Mouse (Mus musculus) E14TG2a.4 (cell line): ENCODE data around the gene Svs3a.
"Not testable (repeated sequence)": the region's sequence is repeated elsewhere in the genome, so short reads cannot be mapped to it uniquely, and the experiment has no call there.

Experiments
- H3K27me3 ChIP-seq: 2 replicates; pipeline ENCODE4 v1.6.1; 2014; ENCODE audit warnings: low read length, control low read depth; ENCODE audit not compliant: insufficient read depth
- H3K36me3 ChIP-seq: 2 replicates; pipeline ENCODE4 v1.6.1; 2014; ENCODE audit warnings: low read length, control low read depth; ENCODE audit not compliant: insufficient read depth
- H3K4me1 ChIP-seq: replicated peaks from 2 replicates; pipeline ENCODE4 v1.6.1; 2014; ENCODE audit warnings: low read depth, low read length, control low read depth
- H3K4me3 ChIP-seq: replicated peaks from 2 replicates; pipeline ENCODE4 v1.5.1; 2014; ENCODE audit warnings: mild to moderate bottlenecking, low read length
- H3K9me3 ChIP-seq: 2 replicates; pipeline ENCODE4 v1.6.1; 2014; ENCODE audit warnings: low read length, control low read depth
- CTCF ChIP-seq: conservative IDR thresholded peaks from 2 replicates; pipeline ENCODE4 v1.5.1; 2014; ENCODE audit warnings: low read length
- NANOG ChIP-seq: IDR thresholded peaks from 2 replicates; pipeline ENCODE4 v1.6.1; 2014; ENCODE audit warnings: borderline replicate concordance, low read length, mixed read lengths
- POU5F1 ChIP-seq: IDR thresholded peaks from 2 replicates; pipeline ENCODE4 v1.6.1; 2014; ENCODE audit warnings: low read length, borderline replicate concordance

Svs3a gene

GRCm38 (mm10) chr2:164288968-164289367 lies at the start of gene Svs3a:
Gene Svs3a, plus strand, starts transcription at chr2:164289268.
- H3K27me3 ChIP-seq, H3K36me3 ChIP-seq, H3K9me3 ChIP-seq, H3K4me3 ChIP-seq, H3K4me1 ChIP-seq: not testable (repeated sequence)

GRCm38 (mm10) chr2:164256540-164256939 lies 32.5 kb upstream of the Svs3a start, which contains the start of gene Svs3b:
Gene Svs3b, minus strand, starts transcription at chr2:164256640.
- H3K4me1 ChIP-seq, H3K27me3 ChIP-seq, H3K36me3 ChIP-seq, H3K9me3 ChIP-seq, H3K4me3 ChIP-seq: not testable (repeated sequence)

GRCm38 (mm10) chr2:164278359-164278758 lies 10.7 kb upstream of the Svs3a start, which contains the start of gene Svs4:
Gene Svs4, minus strand, starts transcription at chr2:164278459.
- Histone ChIP-seq H3K36me3 (no peaks in the 10 kb centered on the region), H3K9me3 (no peaks in the 10 kb centered on the region), H3K27me3 (no peaks in the 10 kb centered on the region), H3K4me1 (no peaks in the 10 kb centered on the region), H3K4me3 (no peak within 1 kb of the TSS)
- no peak for TF ChIP-seq NANOG
- no peak for TF ChIP-seq CTCF
- TF ChIP-seq POU5F1 = no peak

GRCm38 (mm10) chr2:164312599-164312998 lies 23.5 kb downstream of the Svs3a start:
- H3K36me3 ChIP-seq = no peaks in the 10 kb centered on the region
- H3K4me3 ChIP-seq = no peak overlapping the region
- no peaks in the 10 kb centered on the region for H3K4me1 ChIP-seq
- no peak for TF ChIP-seq CTCF
- TF ChIP-seq POU5F1 = no peak
- no peak for TF ChIP-seq NANOG
- H3K27me3 ChIP-seq = no peaks in the 10 kb centered on the region
- no peaks in the 10 kb centered on the region for H3K9me3 ChIP-seq

- H3K9me3 ChIP-seq, H3K27me3 ChIP-seq, H3K4me1 ChIP-seq, H3K4me3 ChIP-seq, H3K36me3 ChIP-seq: not testable (repeated sequence)
Observed at GRCm38 (mm10) chr2:164315460-164315859, 26.4 kb downstream of the Svs3a start.

GRCm38 (mm10) chr2:164316451-164316850 lies 27.4 kb downstream of the Svs3a start, which contains the start of gene Svs6:
Gene Svs6, plus strand, starts transcription at chr2:164316751.
- peaks cover 14% of the 10 kb centered on the region for H3K9me3 ChIP-seq
- H3K27me3 ChIP-seq, H3K36me3 ChIP-seq: not testable (repeated sequence)

GRCm38 (mm10) chr2:164320983-164321382 lies 31.9 kb downstream of the Svs3a start:
- H3K4me3 ChIP-seq = no peak overlapping the region
- no peaks in the 10 kb centered on the region for H3K36me3 ChIP-seq
- H3K27me3 ChIP-seq = no peaks in the 10 kb centered on the region
- peaks cover 17% of the 10 kb centered on the region for H3K9me3 ChIP-seq
- H3K4me1 ChIP-seq = no peaks in the 10 kb centered on the region
- TF ChIP-seq CTCF = no peak
- no peak for TF ChIP-seq POU5F1
- TF ChIP-seq NANOG = no peak

More at GRCm38 (mm10) chr2:164316451-164316850, 27.4 kb downstream of the Svs3a start, which contains the start of gene Svs6:
- not testable (repeated sequence) for H3K4me3 ChIP-seq, H3K4me1 ChIP-seq

- not testable (repeated sequence) for H3K4me3 ChIP-seq, H3K36me3 ChIP-seq, H3K4me1 ChIP-seq, H3K27me3 ChIP-seq, H3K9me3 ChIP-seq
Observed at GRCm38 (mm10) chr2:164332440-164332839, 43.4 kb downstream of the Svs3a start, which contains the start of gene Svs5. Gene Svs5, plus strand, starts transcription at chr2:164332740.
